12 mouse cellular contexts compared by ENCODE assay signal in genomic region chr17:57047406-57047805, GRCm38 (mm10). TPM values are rescaled to one million over a fixed set of nuclear protein-coding genes. Genes with fewer than 3 reads are reported as not detected.
DNase-seq lines count a peak whose midpoint lies in the region; ATAC-seq and TF ChIP-seq lines count a peak whose summit lies in the region.
"Had no signal": no experiment of that assay in that cellular context is flagged by ENCODE, and none has a peak within 500 bp of the region (broad histone marks: within the 10 kb centered on the region; RNA-seq: fewer than 3 reads in every experiment).

No protein-coding gene starts in this region.

- no peaks in the 10 kb centered on the region for H3K27me3 ChIP-seq in heart, embryonic 15.5 days
- H3K27me3 ChIP-seq in lung, embryonic 14.5 days (ENCODE audit: insufficient read depth, low read length): no peaks in the 10 kb centered on the region
- H3K27me3 ChIP-seq in intestine, embryonic 15.5 days (replicated peaks): no peaks in the 10 kb centered on the region

- H3K27ac ChIP-seq in heart, embryonic 15.5 days: no peak overlapping the region
- no peak overlapping the region for H3K27ac ChIP-seq in lung, embryonic 14.5 days (ENCODE audit: low read depth)
- H3K27ac ChIP-seq in intestine, embryonic 15.5 days: no peak overlapping the region

- no peak overlapping the region for H3K4me3 ChIP-seq in heart, embryonic 15.5 days
- no peak overlapping the region for H3K4me3 ChIP-seq in lung, embryonic 14.5 days (ENCODE audit: low read depth, low read length)
- no peak overlapping the region for H3K4me3 ChIP-seq in intestine, embryonic 15.5 days (replicated peaks)

- intact Hi-C loops in heart, postnatal 14 days (cut with DNase I): no loop called here

- H3K4me2 ChIP-seq in heart, embryonic 15.5 days: no peak overlapping the region
- no peak overlapping the region for H3K4me2 ChIP-seq in lung, embryonic 14.5 days
- H3K4me2 ChIP-seq in intestine, embryonic 15.5 days (replicated peaks): no peak overlapping the region

- H3K36me3 ChIP-seq in heart, embryonic 15.5 days: peaks cover 19% of the 10 kb centered on the region
- H3K36me3 ChIP-seq in lung, embryonic 14.5 days (ENCODE audit: insufficient read depth): peaks cover 7% of the 10 kb centered on the region; the same call in 1 of the 2 replicates
- H3K36me3 ChIP-seq in intestine, embryonic 15.5 days: no peaks in the 10 kb centered on the region

- 0 out of 2 replicates have a peak, but pooled peaks cover 6% of the 10 kb centered on the region for H3K4me1 ChIP-seq in heart, embryonic 15.5 days (replicated peaks)
- no peaks in the 10 kb centered on the region for H3K4me1 ChIP-seq in lung, embryonic 14.5 days (ENCODE audit: insufficient read depth)
- no peaks in the 10 kb centered on the region for H3K4me1 ChIP-seq in intestine, embryonic 15.5 days (replicated peaks)

- DNase-seq in heart, postnatal 14 days: no peak
- DNase-seq in lung, embryonic 14.5 days: peak; percentile 29
- DNase-seq in lung, postnatal 14 days: no peak
- DNase-seq in ES-CJ7 (ENCODE audit: low read depth, low spot score): peak; percentile 95
- no peak for DNase-seq in cerebellum, adult 18-20 months
- DNase-seq: thymus, postnatal 36 days had no signal

- WGBS in heart, embryonic 15.5 days: 46% methylated on average over 5 of the region's 5 CpGs
- 34% methylated on average over 5 of the region's 5 CpGs for WGBS in lung, embryonic 14.5 days
- WGBS in intestine, embryonic 15.5 days: 43% methylated on average over 5 of the region's 5 CpGs

- no peak for TF ChIP-seq CTCF in lung, embryonic 14.5 days (IDR thresholded peaks at IDR 0.05; ENCODE audit: low read depth)

- no peak overlapping the region for H3K9ac ChIP-seq in heart, embryonic 15.5 days
- H3K9ac ChIP-seq in lung, embryonic 14.5 days: no peak overlapping the region
- H3K9ac ChIP-seq in intestine, embryonic 15.5 days: no peak overlapping the region

- H3K9me3 ChIP-seq in heart, embryonic 15.5 days (replicated peaks): no peaks in the 10 kb centered on the region
- no peaks in the 10 kb centered on the region for H3K9me3 ChIP-seq in lung, embryonic 14.5 days (ENCODE audit: low read depth, low read length)
- no peaks in the 10 kb centered on the region for H3K9me3 ChIP-seq in intestine, embryonic 15.5 days

- ATAC-seq in heart, embryonic 15.5 days (replicated peaks; ENCODE audit: insufficient number of reproducible peaks, insufficient read depth, low FRiP score, low read depth): 0 out of 2 replicates have a peak, but pooled peaks have one; percentile 32
- ATAC-seq in lung, embryonic 14.5 days (ENCODE audit: insufficient read depth): no peak
- peak; percentile 55; the same call in 1 of the 2 replicates for ATAC-seq in intestine, embryonic 15.5 days
- ATAC-seq in cerebellum, adult (ENCODE audit: insufficient number of reproducible peaks, low FRiP score, low TSS enrichment): no peak

RNA-seq across cellular contexts. Expression of gene Slc25a41, which starts 6.0 kb away (rescaled TPM):
- polyA plus RNA-seq in heart, embryonic 15.5 days (2015; fragmentation: Nextera tagmentation; extraction: Ambion mirVana): not detected in 2 replicates
- not detected for total RNA-seq in heart, postnatal 14 days (2021)
- 0.15 and 0.16 TPM in 2 replicates for polyA plus RNA-seq in lung, embryonic 14.5 days (2014; fragmentation: Nextera tagmentation; extraction: Ambion mirVana)
- not detected in 2 replicates for polyA plus RNA-seq in intestine, embryonic 15.5 days (2015; fragmentation: Nextera tagmentation; extraction: Ambion mirVana)
- total RNA-seq: layer of hippocampus, postnatal 14 days had no signal
- polyA plus RNA-seq: heart, embryonic 14.5 days; small intestine, adult 2 months had no signal

RNA-seq across cellular contexts. Expression of gene Crb3, which starts 11.5 kb away (rescaled TPM):
- polyA plus RNA-seq in heart, embryonic 15.5 days (2015; fragmentation: Nextera tagmentation; extraction: Ambion mirVana): 0.92 and 2.5 TPM in 2 replicates
- under 1 TPM; 0.22 to 0.29 TPM for total RNA-seq in heart, postnatal 14 days (2021)
- 38.6 and 41.3 TPM in 2 replicates for polyA plus RNA-seq in lung, embryonic 14.5 days (2014; fragmentation: Nextera tagmentation; extraction: Ambion mirVana)
- polyA plus RNA-seq in intestine, embryonic 15.5 days (2015; fragmentation: Nextera tagmentation; extraction: Ambion mirVana): 90.2 and 91.6 TPM in 2 replicates

RNA-seq across cellular contexts. Expression of gene Slc25a23, which starts 12.3 kb away (rescaled TPM):
- 14.7 and 18.3 TPM in 2 replicates for polyA plus RNA-seq in heart, embryonic 15.5 days (2015; fragmentation: Nextera tagmentation; extraction: Ambion mirVana)
- total RNA-seq in heart, postnatal 14 days (2021): 10 to 100 TPM; 69.3 to 73.8 TPM
- polyA plus RNA-seq in lung, embryonic 14.5 days (2014; fragmentation: Nextera tagmentation; extraction: Ambion mirVana): 8.4 and 10.3 TPM in 2 replicates
- 7.8 and 8.8 TPM in 2 replicates for polyA plus RNA-seq in intestine, embryonic 15.5 days (2015; fragmentation: Nextera tagmentation; extraction: Ambion mirVana)

RNA-seq across cellular contexts. Expression of gene Khsrp, which starts 16.1 kb away (rescaled TPM):
- 23.3 and 29.3 TPM in 2 replicates for polyA plus RNA-seq in heart, embryonic 15.5 days (2015; fragmentation: Nextera tagmentation; extraction: Ambion mirVana)
- 10 to 100 TPM; 54.7 to 56.7 TPM for total RNA-seq in heart, postnatal 14 days (2021)
- 60.8 and 69.4 TPM in 2 replicates for polyA plus RNA-seq in lung, embryonic 14.5 days (2014; fragmentation: Nextera tagmentation; extraction: Ambion mirVana)
- polyA plus RNA-seq in intestine, embryonic 15.5 days (2015; fragmentation: Nextera tagmentation; extraction: Ambion mirVana): 37.5 and 38.9 TPM in 2 replicates

RNA-seq across cellular contexts. Expression of gene Dennd1c, which starts 30.9 kb away (rescaled TPM):
- 0.64 and 3.7 TPM in 2 replicates for polyA plus RNA-seq in heart, embryonic 15.5 days (2015; fragmentation: Nextera tagmentation; extraction: Ambion mirVana)
- total RNA-seq in heart, postnatal 14 days (2021): 1 to 10 TPM; 2.0 TPM
- polyA plus RNA-seq in lung, embryonic 14.5 days (2014; fragmentation: Nextera tagmentation; extraction: Ambion mirVana): 3.4 and 4.6 TPM in 2 replicates
- polyA plus RNA-seq in intestine, embryonic 15.5 days (2015; fragmentation: Nextera tagmentation; extraction: Ambion mirVana): 6.5 and 6.7 TPM in 2 replicates

Comparison
In these comparisons a context has a peak if more than half of its experiments do, and no peak if none do; other contexts are left out.
1. DNase-seq: peak in lung, embryonic 14.5 days (single experiment) and ES-CJ7 (single experiment); none in heart, postnatal 14 days (0 of 2), lung, postnatal 14 days (single experiment) and cerebellum, adult 18-20 months (0 of 2).
2. ATAC-seq: peak in heart, embryonic 15.5 days (single experiment) and intestine, embryonic 15.5 days (single experiment); none in lung, embryonic 14.5 days (single experiment) and cerebellum, adult (single experiment).
3. RNA of gene Crb3, which starts 11.5 kb away (polyA plus RNA-seq): 90.2 to 91.6 TPM in intestine, embryonic 15.5 days and 38.6 to 41.3 TPM in lung, embryonic 14.5 days; 0.92 to 2.5 TPM in heart, embryonic 15.5 days; every median in the first group is over 10 times any median in the second.